Mouse (Mus musculus) liver, embryonic 16.5 days (tissue): ENCODE measurements around the gene Nisch. TPM values are rescaled to one million over a fixed set of nuclear protein-coding genes. Genes with fewer than 3 reads are reported as not detected.
A peak's percentile ranks its signal among the peaks of the same experiment; 100 is the strongest.

Experiments
- ATAC-seq: fragments of 200-750 bp; cut with Nextera tagmentation; 2 replicates; pipeline ENCODE4 v1.8.0; 2017; ENCODE audit warnings: low read depth, mild to moderate bottlenecking, moderate number of reproducible peaks, moderate library complexity
- H3K27ac ChIP-seq: fragments of 300-500 bp; sonication (generic); 2 replicates; pipeline ENCODE4 v1.5.1; 2014; ENCODE audit warnings: mild to moderate bottlenecking, low read length
- H3K27me3 ChIP-seq: fragments of 300-500 bp; sonication (generic); 2 replicates; pipeline ENCODE4 v1.6.1; 2014; ENCODE audit warnings: low read depth, low read length, mixed read lengths; ENCODE audit not compliant: control insufficient read depth, insufficient read depth
- H3K36me3 ChIP-seq: fragments of 300-500 bp; sonication (generic); 2 replicates; pipeline ENCODE4 v1.6.1; 2014; ENCODE audit warnings: mild to moderate bottlenecking; ENCODE audit not compliant: control insufficient read depth, insufficient read depth
- H3K4me1 ChIP-seq: fragments of 300-500 bp; sonication (generic); 2 replicates; pipeline ENCODE4 v1.6.1; 2014; ENCODE audit warnings: low read depth, low read length, mixed read lengths; ENCODE audit not compliant: control insufficient read depth
- H3K4me2 ChIP-seq: fragments of 300-500 bp; sonication (generic); 2 replicates; pipeline ENCODE4 v1.6.1; 2014; ENCODE audit warnings: low read depth, low read length, mixed read lengths
- H3K4me3 ChIP-seq: fragments of 300-500 bp; sonication (generic); 2 replicates; pipeline ENCODE4 v1.5.1; 2014; ENCODE audit warnings: low read depth, mild to moderate bottlenecking, low read length
- H3K9ac ChIP-seq: fragments of 300-500 bp; sonication (generic); 2 replicates; pipeline ENCODE4 v1.6.1; 2014; ENCODE audit warnings: low read depth, low read length
- H3K9me3 ChIP-seq: fragments of 300-500 bp; sonication (generic); replicated peaks from 2 replicates; pipeline ENCODE4 v1.6.1; 2016; ENCODE audit warnings: low read length; ENCODE audit not compliant: control insufficient read depth
- WGBS: fragments of 180-500 bp; shearing (Covaris S2); extraction: QIAGEN DNeasy Blood & Tissue Kit; methylation state at CpG from one replicate; pipeline ENCODE4 v1.1.7; 2014; ENCODE audit not compliant: insufficient replicate concordance; 5-methylcytosine and 5-hydroxymethylcytosine counted together
- polyA plus RNA-seq: library from polyadenylated mRNA; unstranded; fragments of >200 nt; fragmentation: Nextera tagmentation; extraction: Ambion mirVana; gene quantifications from 2 replicates; pipeline ENCODE4 v1.2.1, GENCODE M21; 2015

Nisch gene
- polyA plus RNA-seq, 1 experiment from 2014 or later: 112 TPM

- ATAC-seq: peak; percentile 52
- H3K36me3 ChIP-seq: peaks cover 17% of the 10 kb centered on the region
- 80% methylated on average over 7 of the region's 7 CpGs for WGBS
- H3K27ac ChIP-seq: peak overlapping the region; percentile 58
- H3K4me1 ChIP-seq: peaks cover 18% of the 10 kb centered on the region
- H3K27me3 ChIP-seq: no peaks in the 10 kb centered on the region
- no peak overlapping the region for H3K4me2 ChIP-seq
- H3K9ac ChIP-seq: no peak overlapping the region
- H3K4me3 ChIP-seq: no peak overlapping the region
- no peaks in the 10 kb centered on the region for H3K9me3 ChIP-seq
Measured at GRCm38 (mm10) chr14:31199599-31199998, 17.1 kb downstream of the Nisch start.

GRCm38 (mm10) chr14:31197547-31198516 lies 18.9 kb downstream of the Nisch start:
- H3K9ac ChIP-seq: no peak overlapping the region
- no peak overlapping the region for H3K4me3 ChIP-seq
- peaks cover 12% of the 10 kb centered on the region for H3K36me3 ChIP-seq
- H3K9me3 ChIP-seq: no peaks in the 10 kb centered on the region
- ATAC-seq: peak; percentile 22; the same call in 1 of the 2 replicates
- 59% methylated on average over 16 of the region's 16 CpGs for WGBS
- no peak overlapping the region for H3K4me2 ChIP-seq
- H3K27ac ChIP-seq: 0 out of 2 replicates have a peak overlapping the region, but pooled peaks have one; percentile 0
- peaks cover 20% of the 10 kb centered on the region for H3K4me1 ChIP-seq
- no peaks in the 10 kb centered on the region for H3K27me3 ChIP-seq

- Histone ChIP-seq H3K9me3 (no peaks in the 10 kb centered on the region), H3K27me3 (no peaks in the 10 kb centered on the region), H3K9ac (no peak overlapping the region), H3K4me3 (no peak overlapping the region), H3K36me3 (peaks cover 12% of the 10 kb centered on the region), H3K27ac (0 out of 2 replicates have a peak overlapping the region, but pooled peaks have one; percentile 3), H3K4me2 (no peak overlapping the region), H3K4me1 (peaks cover 20% of the 10 kb centered on the region)
- ATAC-seq: no peak
Measured at GRCm38 (mm10) chr14:31195968-31196367, 20.8 kb downstream of the Nisch start.

GRCm38 (mm10) chr14:31195521-31195920 lies 21.2 kb downstream of the Nisch start:
- H3K4me1 ChIP-seq: peaks cover 20% of the 10 kb centered on the region
- peaks cover 17% of the 10 kb centered on the region for H3K36me3 ChIP-seq
- WGBS: 74% methylated on average over 4 of the region's 4 CpGs
- ATAC-seq: no peak
- no peak overlapping the region for H3K4me2 ChIP-seq
- H3K4me3 ChIP-seq: no peak overlapping the region
- no peaks in the 10 kb centered on the region for H3K27me3 ChIP-seq
- H3K9me3 ChIP-seq: no peaks in the 10 kb centered on the region
- peak overlapping the region; percentile 48 for H3K27ac ChIP-seq
- no peak overlapping the region for H3K9ac ChIP-seq

GRCm38 (mm10) chr14:31194891-31195513 lies 21.7 kb downstream of the Nisch start:
- peak overlapping the region; percentile 48 for H3K27ac ChIP-seq
- no peaks in the 10 kb centered on the region for H3K9me3 ChIP-seq
- H3K9ac ChIP-seq: no peak overlapping the region
- 54% methylated on average over 14 of the region's 14 CpGs for WGBS
- no peak for ATAC-seq
- H3K4me2 ChIP-seq: no peak overlapping the region
- peaks cover 20% of the 10 kb centered on the region for H3K36me3 ChIP-seq
- no peaks in the 10 kb centered on the region for H3K27me3 ChIP-seq
- peaks cover 20% of the 10 kb centered on the region for H3K4me1 ChIP-seq
- no peak overlapping the region for H3K4me3 ChIP-seq

- Histone ChIP-seq H3K9ac (no peak overlapping the region), H3K36me3 (peaks cover 20% of the 10 kb centered on the region), H3K27me3 (no peaks in the 10 kb centered on the region), H3K27ac (no peak overlapping the region), H3K4me1 (peaks cover 20% of the 10 kb centered on the region), H3K9me3 (no peaks in the 10 kb centered on the region), H3K4me3 (no peak overlapping the region), H3K4me2 (no peak overlapping the region)
- no peak for ATAC-seq
- 43% methylated on average over 2 of the region's 2 CpGs for WGBS
Measured at GRCm38 (mm10) chr14:31194441-31194840, 22.3 kb downstream of the Nisch start.

- Histone ChIP-seq H3K9ac (no peak overlapping the region), H3K9me3 (no peaks in the 10 kb centered on the region), H3K27me3 (no peaks in the 10 kb centered on the region), H3K4me2 (no peak overlapping the region), H3K27ac (no peak overlapping the region), H3K4me3 (no peak overlapping the region), H3K4me1 (peaks cover 20% of the 10 kb centered on the region), H3K36me3 (peaks cover 23% of the 10 kb centered on the region)
- ATAC-seq: no peak
- WGBS: 71% methylated on average over 7 of the region's 7 CpGs
Measured at GRCm38 (mm10) chr14:31193791-31194190, 23.0 kb downstream of the Nisch start.

- H3K36me3 ChIP-seq: peaks cover 34% of the 10 kb centered on the region
- H3K27me3 ChIP-seq: no peaks in the 10 kb centered on the region
- no peak overlapping the region for H3K27ac ChIP-seq
- no peak overlapping the region for H3K4me2 ChIP-seq
- 0 out of 2 replicates have a peak, but pooled peaks have one; percentile 12 for ATAC-seq
- WGBS: 56% methylated on average over 2 of the region's 2 CpGs
- H3K9me3 ChIP-seq: no peaks in the 10 kb centered on the region
- no peak overlapping the region for H3K4me3 ChIP-seq
- H3K4me1 ChIP-seq: peaks cover 19% of the 10 kb centered on the region
- H3K9ac ChIP-seq: no peak overlapping the region
Measured at GRCm38 (mm10) chr14:31191936-31192335, 24.8 kb downstream of the Nisch start.

- H3K9ac ChIP-seq: no peak overlapping the region
- no peaks in the 10 kb centered on the region for H3K9me3 ChIP-seq
- no peak overlapping the region for H3K4me3 ChIP-seq
- no peaks in the 10 kb centered on the region for H3K27me3 ChIP-seq
- H3K27ac ChIP-seq: peak overlapping the region; percentile 66
- no peak overlapping the region for H3K4me2 ChIP-seq
- peaks cover 50% of the 10 kb centered on the region for H3K36me3 ChIP-seq
- 72% methylated on average over 3 of the region's 3 CpGs for WGBS
- H3K4me1 ChIP-seq: peaks cover 10% of the 10 kb centered on the region
- ATAC-seq: no peak
Measured at GRCm38 (mm10) chr14:31189348-31189747, 27.4 kb downstream of the Nisch start.
